Mouse (Mus musculus) neural tube, embryonic 11.5 days (tissue): ENCODE measurements around the gene Rasgef1b. TPM values are rescaled to one million over a fixed set of nuclear protein-coding genes. Genes with fewer than 3 reads are reported as not detected.

Experiments
- ATAC-seq: fragments of 200-750 bp; cut with Nextera tagmentation; 2 replicates; pipeline ENCODE4 v1.8.0; 2017; ENCODE audit warnings: moderate number of reproducible peaks, mild to moderate bottlenecking, moderate TSS enrichment, moderate library complexity; ENCODE audit not compliant: insufficient read depth, low FRiP score, low TSS enrichment
- DNase-seq: peaks from one replicate; pipeline ENCODE4 v3.0.0-alpha.2; 2015; ENCODE audit warnings: low spot score
- H3K27ac ChIP-seq: fragments of 300-500 bp; sonication (generic); 2 replicates; pipeline ENCODE4 v1.5.1; 2014; ENCODE audit warnings: low read depth, mild to moderate bottlenecking, low read length
- H3K27me3 ChIP-seq: fragments of 300-500 bp; sonication (generic); 2 replicates; pipeline ENCODE4 v1.6.1; 2014; ENCODE audit warnings: mild to moderate bottlenecking, low read length, mixed read lengths; ENCODE audit not compliant: control insufficient read depth, insufficient read depth
- H3K36me3 ChIP-seq: fragments of 300-500 bp; sonication (generic); 2 replicates; pipeline ENCODE4 v1.6.1; 2014; ENCODE audit warnings: mild to moderate bottlenecking, low read length, moderate library complexity, mixed read lengths; ENCODE audit not compliant: control insufficient read depth, insufficient read depth
- H3K4me1 ChIP-seq: fragments of 300-500 bp; sonication (generic); 2 replicates; pipeline ENCODE4 v1.6.1; 2014; ENCODE audit warnings: low read length, mixed read lengths; ENCODE audit not compliant: control insufficient read depth, insufficient read depth
- H3K4me2 ChIP-seq: fragments of 300-500 bp; sonication (generic); 2 replicates; pipeline ENCODE4 v1.6.1; 2014; ENCODE audit warnings: low read depth, mild to moderate bottlenecking, moderate library complexity
- H3K4me3 ChIP-seq: fragments of 300-500 bp; sonication (generic); 2 replicates; pipeline ENCODE4 v1.5.1; 2014; ENCODE audit warnings: low read depth, low read length
- H3K9ac ChIP-seq: fragments of 300-500 bp; sonication (generic); 2 replicates; pipeline ENCODE4 v1.6.1; 2014; ENCODE audit warnings: mild to moderate bottlenecking, low read length
- H3K9me3 ChIP-seq: fragments of 300-500 bp; sonication (generic); 2 replicates; pipeline ENCODE4 v1.6.1; 2016; ENCODE audit warnings: low read length; ENCODE audit not compliant: control insufficient read depth
- WGBS: fragments of 180-500 bp; shearing (Covaris S2); extraction: QIAGEN DNeasy Blood & Tissue Kit; methylation state at CpG from one replicate; pipeline ENCODE4 v1.1.7; 2014; 5-methylcytosine and 5-hydroxymethylcytosine counted together
- polyA plus RNA-seq: library from polyadenylated mRNA; unstranded; fragments of >200 nt; fragmentation: Nextera tagmentation; extraction: Ambion mirVana; gene quantifications from 2 replicates; pipeline ENCODE4 v1.2.1, GENCODE M21; 2014

The Rasgef1b gene
- polyA plus RNA-seq, 1 experiment from 2014 or later: 20.7 TPM

DNA sequence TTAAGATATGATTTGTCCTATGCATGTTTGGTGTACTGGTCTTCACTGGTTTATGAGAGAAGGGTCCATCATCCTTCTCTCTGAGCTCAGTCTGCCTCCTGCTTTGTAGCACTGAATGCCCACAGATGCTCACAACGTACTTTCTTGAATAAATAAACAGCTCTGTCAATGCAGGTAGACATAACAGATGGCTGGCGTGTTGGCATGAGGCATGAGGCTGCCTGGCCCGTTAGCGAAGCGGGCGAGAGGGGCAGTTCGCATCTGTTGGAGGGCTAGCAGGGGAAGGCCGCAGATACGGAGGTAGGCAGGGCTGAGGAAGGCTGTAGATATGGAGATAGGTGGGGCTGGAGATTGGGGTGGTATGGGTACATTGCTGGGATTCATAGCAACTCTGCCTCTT lies 451.3 kb downstream of the Rasgef1b start:
- H3K9me3 ChIP-seq: no peaks in the 10 kb centered on the region
- H3K4me1 ChIP-seq: no peaks in the 10 kb centered on the region
- no peak overlapping the region for H3K9ac ChIP-seq
- no peak for DNase-seq
- H3K4me2 ChIP-seq: no peak overlapping the region
- no peaks in the 10 kb centered on the region for H3K27me3 ChIP-seq
- H3K4me3 ChIP-seq: no peak overlapping the region
- H3K36me3 ChIP-seq: no peaks in the 10 kb centered on the region
- no peak for ATAC-seq
- 85% methylated on average over 9 of the region's 9 CpGs for WGBS
- no peak overlapping the region for H3K27ac ChIP-seq

DNA sequence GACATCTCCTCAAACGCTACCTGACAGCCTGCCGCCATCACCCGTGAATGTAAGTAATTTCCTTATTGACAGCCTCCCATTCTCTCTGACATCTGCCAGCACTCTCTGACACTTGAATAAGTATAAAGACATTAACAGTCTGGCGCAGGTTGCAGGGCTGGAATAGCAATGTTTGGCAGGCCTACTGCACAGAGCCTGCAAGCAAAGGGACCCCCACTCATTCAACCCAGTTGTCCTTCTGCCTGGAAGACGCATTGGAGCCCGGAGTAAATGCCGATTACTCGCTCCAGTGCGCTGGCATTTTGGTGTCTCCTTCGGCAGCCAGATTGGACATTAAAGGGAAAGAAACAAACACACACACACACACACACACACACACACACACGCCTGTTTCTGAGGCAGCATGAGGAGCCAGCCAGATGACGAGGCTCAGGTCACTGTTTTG lies 454.7 kb downstream of the Rasgef1b start:
- Histone ChIP-seq H3K9me3 (no peaks in the 10 kb centered on the region), H3K4me2 (no peak overlapping the region), H3K36me3 (no peaks in the 10 kb centered on the region), H3K9ac (no peak overlapping the region), H3K4me1 (no peaks in the 10 kb centered on the region), H3K27me3 (no peaks in the 10 kb centered on the region), H3K4me3 (no peak overlapping the region), H3K27ac (no peak overlapping the region)
- DNase-seq: peak; percentile 25
- WGBS: 51% methylated on average over 12 of the region's 12 CpGs
- peak; percentile 55 for ATAC-seq

DNA sequence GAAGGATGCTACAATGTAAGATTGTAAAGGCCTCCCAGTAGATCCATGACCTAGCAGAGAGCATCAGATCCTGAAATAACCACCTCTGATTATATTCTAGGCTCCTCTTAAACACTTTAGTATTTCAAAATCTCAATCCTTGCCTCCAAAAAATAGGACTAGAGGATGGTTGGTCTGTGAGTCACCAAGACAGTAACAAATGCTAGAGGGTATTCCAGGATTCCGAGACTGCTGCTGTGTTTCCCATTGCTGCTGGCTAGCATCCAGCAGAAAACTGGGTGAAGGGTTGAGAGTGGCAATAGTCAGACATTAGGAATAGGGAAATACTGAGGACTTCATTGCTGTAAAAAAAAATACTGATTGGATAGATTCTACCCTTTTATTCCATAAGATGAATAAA lies 457.3 kb downstream of the Rasgef1b start:
- Histone ChIP-seq H3K27ac (no peak overlapping the region), H3K4me1 (no peaks in the 10 kb centered on the region), H3K27me3 (no peaks in the 10 kb centered on the region), H3K36me3 (no peaks in the 10 kb centered on the region), H3K4me2 (no peak overlapping the region), H3K4me3 (no peak overlapping the region), H3K9me3 (no peaks in the 10 kb centered on the region), H3K9ac (no peak overlapping the region)
- DNase-seq (no peak), ATAC-seq (no peak)
- WGBS: 81% methylated on average over 1 of the region's 1 CpGs

DNA sequence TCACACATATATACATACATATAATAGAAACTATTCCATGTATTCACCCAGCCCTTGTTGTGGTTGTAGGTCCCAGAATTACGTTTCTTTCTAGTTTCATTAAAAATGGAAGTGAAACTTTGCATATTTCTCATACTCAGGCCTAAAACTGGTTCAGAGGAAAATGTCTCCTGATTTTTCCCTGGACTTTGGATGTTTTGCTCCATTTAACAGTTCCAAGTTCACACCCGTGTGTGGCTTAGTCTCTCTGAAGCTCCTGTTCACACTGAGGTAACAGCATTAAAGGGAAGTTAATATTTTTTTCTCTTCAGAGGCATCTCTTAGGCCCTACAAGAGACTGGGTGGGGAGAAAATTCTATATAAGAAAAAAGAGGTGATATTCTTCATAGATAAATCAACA lies 459.7 kb downstream of the Rasgef1b start:
- Histone ChIP-seq H3K27me3 (no peaks in the 10 kb centered on the region), H3K4me1 (no peaks in the 10 kb centered on the region), H3K36me3 (no peaks in the 10 kb centered on the region), H3K27ac (no peak overlapping the region), H3K4me3 (no peak overlapping the region), H3K4me2 (no peak overlapping the region), H3K9ac (no peak overlapping the region), H3K9me3 (no peaks in the 10 kb centered on the region)
- WGBS: 88% methylated on average over 2 of the region's 2 CpGs
- DNase-seq (no peak), ATAC-seq (no peak)

DNA sequence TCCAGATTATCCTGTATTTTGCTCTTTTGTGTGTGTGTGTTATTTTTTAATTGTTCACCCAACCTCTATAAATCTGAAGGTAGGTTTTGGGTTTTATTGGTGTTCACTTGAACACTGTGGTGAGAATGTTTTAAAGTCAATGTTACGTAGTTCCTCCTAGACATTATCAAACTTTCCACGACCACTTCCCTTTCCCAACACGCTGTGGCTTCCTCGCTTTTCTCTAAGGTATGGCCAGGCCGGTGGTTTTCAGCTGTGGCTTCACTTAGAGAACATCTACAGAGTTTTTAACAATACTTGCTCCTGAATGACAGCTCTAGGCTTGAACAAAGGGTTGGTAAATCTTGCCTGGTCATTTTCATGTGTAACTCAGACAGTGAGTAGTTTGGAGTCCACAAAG lies 461.5 kb downstream of the Rasgef1b start:
- Histone ChIP-seq H3K27ac (no peak overlapping the region), H3K36me3 (no peaks in the 10 kb centered on the region), H3K9ac (no peak overlapping the region), H3K4me3 (no peak overlapping the region), H3K9me3 (no peaks in the 10 kb centered on the region), H3K4me2 (no peak overlapping the region), H3K27me3 (no peaks in the 10 kb centered on the region), H3K4me1 (no peaks in the 10 kb centered on the region)
- ATAC-seq (no peak), DNase-seq (no peak)
- 90% methylated on average over 5 of the region's 5 CpGs for WGBS

DNA sequence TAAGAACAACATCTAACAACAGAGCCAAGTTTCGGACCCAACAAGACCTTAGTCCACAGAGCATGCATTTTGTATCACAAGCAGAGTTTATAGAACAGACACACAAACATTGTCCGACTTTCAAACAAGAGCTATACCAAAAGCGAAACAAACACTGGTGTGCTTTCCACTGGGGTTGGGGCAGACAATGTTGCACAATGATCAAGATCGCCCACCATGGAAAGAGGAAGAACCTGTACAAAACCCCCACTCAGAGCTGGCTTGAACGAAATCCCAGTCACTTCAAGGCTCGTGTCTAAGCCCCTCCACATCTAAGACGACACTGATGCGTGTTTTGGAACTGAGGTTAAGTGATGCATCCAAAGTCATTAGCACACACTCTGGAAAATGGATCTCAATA lies 462.6 kb downstream of the Rasgef1b start:
- no peak overlapping the region for H3K4me3 ChIP-seq
- no peaks in the 10 kb centered on the region for H3K9me3 ChIP-seq
- DNase-seq (no peak), ATAC-seq (no peak)
- no peak overlapping the region for H3K4me2 ChIP-seq
- H3K9ac ChIP-seq: no peak overlapping the region
- H3K27ac ChIP-seq: no peak overlapping the region
- no peaks in the 10 kb centered on the region for H3K27me3 ChIP-seq
- no peaks in the 10 kb centered on the region for H3K4me1 ChIP-seq
- no peaks in the 10 kb centered on the region for H3K36me3 ChIP-seq
- WGBS: 86% methylated on average over 8 of the region's 8 CpGs

DNA sequence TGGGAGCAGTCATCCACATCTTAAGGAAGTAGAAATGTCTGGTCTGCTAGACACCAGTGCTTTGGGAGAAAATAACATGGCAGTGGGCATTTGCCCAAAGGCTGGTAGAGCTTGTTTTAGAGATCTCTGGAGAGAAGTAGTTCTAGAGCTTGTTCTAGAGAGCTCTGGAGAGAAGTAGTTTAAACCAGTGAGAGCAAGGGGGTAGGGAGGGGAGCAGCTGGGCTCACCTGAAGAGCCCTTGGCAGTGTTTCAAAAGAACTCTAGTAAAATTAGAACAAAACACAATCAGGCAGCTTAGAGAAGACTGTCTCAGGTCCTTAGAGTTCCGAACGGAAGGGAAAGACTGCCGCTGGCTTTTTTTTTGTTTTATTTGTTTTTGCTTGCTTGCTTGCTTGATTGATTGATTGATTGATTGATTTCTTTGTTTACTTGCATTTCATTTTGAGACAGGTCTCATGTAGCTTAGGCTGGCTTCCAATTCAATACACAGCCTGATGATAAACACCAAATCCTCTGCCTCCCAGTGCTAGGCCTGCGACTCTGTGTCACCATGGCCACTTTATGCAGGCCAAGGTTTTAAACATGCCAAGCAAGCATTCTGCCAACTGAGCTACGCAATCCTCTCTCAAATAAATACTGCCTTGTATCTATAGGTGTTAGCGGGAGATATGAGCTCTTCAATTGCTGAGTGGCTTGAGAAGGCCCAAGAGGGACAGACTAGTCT lies 466.5 kb downstream of the Rasgef1b start:
- Histone ChIP-seq H3K36me3 (no peaks in the 10 kb centered on the region), H3K4me3 (no peak overlapping the region), H3K27ac (no peak overlapping the region), H3K9me3 (no peaks in the 10 kb centered on the region), H3K9ac (no peak overlapping the region), H3K27me3 (no peaks in the 10 kb centered on the region), H3K4me2 (no peak overlapping the region), H3K4me1 (no peaks in the 10 kb centered on the region)
- ATAC-seq: no peak
- 81% methylated on average over 6 of the region's 6 CpGs for WGBS
- DNase-seq: no peak

DNA sequence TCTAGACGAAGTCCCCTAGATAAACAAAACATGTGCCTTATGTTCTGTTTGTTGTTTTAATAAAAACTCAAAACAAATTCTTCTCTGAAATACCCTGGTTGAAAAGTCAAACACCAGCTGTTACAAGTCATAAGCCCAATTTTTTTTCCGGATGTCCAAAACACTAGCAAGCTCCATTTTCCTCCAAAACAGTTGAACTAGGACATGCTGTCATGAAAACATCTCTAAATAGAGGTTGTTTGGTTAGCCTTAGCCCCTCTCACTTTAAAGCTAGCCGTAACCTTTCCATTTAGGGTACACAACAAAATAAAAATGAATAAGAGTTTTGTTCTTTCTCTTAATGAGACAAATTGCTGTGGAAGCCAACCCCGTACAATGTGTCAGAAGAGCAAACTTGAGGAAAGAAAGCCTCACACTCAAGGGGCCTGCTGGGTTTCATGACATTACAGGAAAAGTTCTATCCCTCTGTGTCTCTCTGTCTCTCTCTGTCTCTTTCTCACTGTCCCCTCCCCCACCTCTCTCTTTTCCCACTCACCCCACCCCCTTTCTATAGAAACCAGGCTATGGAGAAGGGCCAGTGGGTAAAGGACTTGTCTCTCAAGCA lies 467.6 kb downstream of the Rasgef1b start:
- Histone ChIP-seq H3K9ac (no peak overlapping the region), H3K27me3 (no peaks in the 10 kb centered on the region), H3K4me3 (no peak overlapping the region), H3K4me2 (no peak overlapping the region), H3K36me3 (no peaks in the 10 kb centered on the region), H3K4me1 (no peaks in the 10 kb centered on the region), H3K27ac (no peak overlapping the region), H3K9me3 (no peaks in the 10 kb centered on the region)
- no peak for DNase-seq
- ATAC-seq: no peak
- WGBS: 84% methylated on average over 4 of the region's 4 CpGs

DNA sequence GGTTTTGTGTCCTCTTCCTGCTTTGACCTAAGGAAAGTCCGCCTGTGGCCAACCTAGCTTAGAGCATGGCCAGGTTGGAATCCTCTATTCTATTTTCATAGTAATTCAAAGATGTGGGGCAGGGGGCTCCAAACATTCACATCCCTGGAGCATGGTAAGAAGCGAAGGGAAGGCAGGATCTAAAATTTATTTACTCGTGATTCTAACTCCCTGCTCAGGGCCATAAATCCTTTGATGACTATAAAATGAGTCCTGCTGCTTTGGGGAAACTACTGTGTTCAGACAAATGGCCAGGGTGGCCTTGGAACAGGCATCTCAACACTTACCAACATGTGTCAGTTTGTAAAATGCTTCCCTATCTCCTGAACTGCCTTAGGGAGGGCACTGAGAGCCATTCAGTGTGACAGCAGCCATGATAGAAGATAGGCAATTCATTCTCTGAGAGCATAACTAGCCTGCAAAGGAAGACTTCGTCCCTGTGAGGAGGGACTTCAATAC lies 470.8 kb downstream of the Rasgef1b start:
- Histone ChIP-seq H3K4me1 (no peaks in the 10 kb centered on the region), H3K4me2 (no peak overlapping the region), H3K4me3 (no peak overlapping the region), H3K36me3 (no peaks in the 10 kb centered on the region), H3K9ac (no peak overlapping the region), H3K27me3 (peaks cover 3% of the 10 kb centered on the region), H3K9me3 (no peaks in the 10 kb centered on the region), H3K27ac (no peak overlapping the region)
- DNase-seq (no peak), ATAC-seq (no peak)
- WGBS: 54% methylated on average over 4 of the region's 4 CpGs
